Comparison of ENCODE assay signal across 10 mouse cellular contexts in genomic region chr19:53741902-53742301, GRCm38 (mm10).
DNase-seq lines count a peak whose midpoint lies in the region; ATAC-seq and TF ChIP-seq lines count a peak whose summit lies in the region.
"Had no signal": no experiment of that assay in that cellular context is flagged by ENCODE, and none has a peak within 500 bp of the region (broad histone marks: within the 10 kb centered on the region; RNA-seq: fewer than 3 reads in every experiment).

No protein-coding gene starts in this region.

- H3K4me2 ChIP-seq in heart, postnatal 0 days (ENCODE audit: low read depth, low read length) = no peak overlapping the region
- no peak overlapping the region for H3K4me2 ChIP-seq in heart, embryonic 12.5 days
- H3K4me2 ChIP-seq: embryonic facial prominence, embryonic 12.5 days had no signal

- H3K4me3 ChIP-seq in heart, postnatal 0 days (ENCODE audit: low read depth, low read length) = no peak overlapping the region
- H3K4me3 ChIP-seq in heart, embryonic 12.5 days = no peak overlapping the region
- H3K4me3 ChIP-seq in lung, adult 2 months (replicated peaks; ENCODE audit: extremely low read depth, low read depth, low read length) = no peak overlapping the region
- H3K4me3 ChIP-seq: embryonic facial prominence, embryonic 12.5 days; heart, embryonic 10.5 days had no signal

- intact Hi-C loops in left cerebral cortex, postnatal 10 days (cut with DNase I) = no loop called here

- TF ChIP-seq EP300 in heart, postnatal 0 days (IDR thresholded peaks at IDR 0.05; ENCODE audit: low read depth) = no peak

- no peak for DNase-seq in heart, postnatal 0 days (ENCODE audit: low spot score)
- DNase-seq in lung, postnatal 36 days = peak; percentile 50
- no peak for DNase-seq in lung, adult 2 months
- DNase-seq in brain, adult 2 months (ENCODE audit: low read depth, low spot score) = peak; percentile 49
- peak; percentile 60 for DNase-seq in retina, postnatal 1 day
- DNase-seq in left cerebral cortex, postnatal 10 days (ENCODE audit: extremely low spot score in 1 of 2, low spot score in 2 of 2) = no peak
- no peak for DNase-seq in cerebellum, postnatal 25 days

- no peak overlapping the region for H3K27ac ChIP-seq in heart, postnatal 0 days (ENCODE audit: low read depth)
- H3K27ac ChIP-seq in heart, embryonic 12.5 days (ENCODE audit: poor library complexity, severe bottlenecking) = no peak overlapping the region
- H3K27ac ChIP-seq: embryonic facial prominence, embryonic 12.5 days had no signal

- no peaks in the 10 kb centered on the region for H3K27me3 ChIP-seq in heart, postnatal 0 days (ENCODE audit: control insufficient read depth, insufficient read depth, low read length)
- H3K27me3 ChIP-seq in heart, embryonic 12.5 days (replicated peaks) = no peaks in the 10 kb centered on the region
- H3K27me3 ChIP-seq: embryonic facial prominence, embryonic 12.5 days had no signal

- H3K9ac ChIP-seq in heart, postnatal 0 days (replicated peaks; ENCODE audit: low read depth, low read length) = no peak overlapping the region
- H3K9ac ChIP-seq in heart, embryonic 12.5 days = no peak overlapping the region
- H3K9ac ChIP-seq: embryonic facial prominence, embryonic 12.5 days had no signal

- no peak for ATAC-seq in heart, postnatal 0 days (ENCODE audit: insufficient read depth, low read depth)
- no peak for ATAC-seq in heart, embryonic 12.5 days (ENCODE audit: insufficient number of reproducible peaks, low FRiP score)

- H3K9me3 ChIP-seq in heart, postnatal 0 days (replicated peaks; ENCODE audit: control insufficient read depth, low read length) = no peaks in the 10 kb centered on the region
- no peaks in the 10 kb centered on the region for H3K9me3 ChIP-seq in heart, embryonic 12.5 days (replicated peaks)
- H3K9me3 ChIP-seq: embryonic facial prominence, embryonic 12.5 days; heart, embryonic 10.5 days had no signal

- no peak for TF ChIP-seq POLR2A in lung, adult 2 months (IDR thresholded peaks at IDR 0.05; ENCODE audit: borderline replicate concordance, extremely low read depth, low read depth, low read length)

- H3K4me1 ChIP-seq in heart, postnatal 0 days (ENCODE audit: control insufficient read depth, insufficient read depth) = peaks cover 33% of the 10 kb centered on the region
- H3K4me1 ChIP-seq in heart, embryonic 12.5 days (replicated peaks) = peaks cover 56% of the 10 kb centered on the region
- no peaks in the 10 kb centered on the region; the same call in 1 of the 2 replicates for H3K4me1 ChIP-seq in lung, adult 2 months (ENCODE audit: control insufficient read depth, insufficient read depth, low read length)

- no peaks in the 10 kb centered on the region for H3K36me3 ChIP-seq in heart, postnatal 0 days (replicated peaks; ENCODE audit: control insufficient read depth, insufficient read depth, low read length)
- H3K36me3 ChIP-seq in heart, embryonic 12.5 days = no peaks in the 10 kb centered on the region
- H3K36me3 ChIP-seq: embryonic facial prominence, embryonic 12.5 days had no signal

- 68% methylated on average over 3 of the region's 3 CpGs for WGBS in heart, postnatal 0 days
- 66% methylated on average over 3 of the region's 3 CpGs for WGBS in heart, embryonic 12.5 days
- 67% methylated on average over 3 of the region's 3 CpGs for WGBS in lung, adult 2 months

- peak; percentile 27 for TF ChIP-seq CTCF in heart, postnatal 0 days (IDR thresholded peaks at IDR 0.05; ENCODE audit: low read depth)
- no peak for TF ChIP-seq CTCF in lung, adult 2 months (IDR thresholded peaks at IDR 0.05; ENCODE audit: insufficient read depth, low read length)

Comparison
In these comparisons a context has a peak if more than half of its experiments do, and no peak if none do; other contexts are left out.
1. DNase-seq: peak in lung, postnatal 36 days (single experiment), brain, adult 2 months (single experiment) and retina, postnatal 1 day (single experiment); none in heart, postnatal 0 days (single experiment), lung, adult 2 months (single experiment), left cerebral cortex, postnatal 10 days (0 of 2) and cerebellum, postnatal 25 days (0 of 2).